Mouse (Mus musculus) lung, embryonic 16.5 days (tissue): Measurements from ENCODE around the gene Ccdc74a. TPM values are rescaled to one million over a fixed set of nuclear protein-coding genes. Genes with fewer than 3 reads are reported as not detected.

Experiments used
- ATAC-seq: fragments of 200-750 bp; cut with Nextera tagmentation; 2 replicates; pipeline ENCODE4 v1.8.0; 2017; ENCODE audit warnings: low read depth, mild to moderate bottlenecking, moderate library complexity
- H3K27ac ChIP-seq: fragments of 300-500 bp; sonication (generic); 2 replicates; pipeline ENCODE4 v1.5.1; 2014; ENCODE audit warnings: mild to moderate bottlenecking, control low read depth, low read length
- H3K27me3 ChIP-seq: fragments of 300-500 bp; sonication (generic); 2 replicates; pipeline ENCODE4 v1.6.1; 2014; ENCODE audit warnings: low read depth, low read length, mixed read lengths; ENCODE audit not compliant: control insufficient read depth, insufficient read depth
- H3K36me3 ChIP-seq: fragments of 300-500 bp; sonication (generic); 2 replicates; pipeline ENCODE4 v1.6.1; 2014; ENCODE audit warnings: low read length; ENCODE audit not compliant: control insufficient read depth, insufficient read depth
- H3K4me1 ChIP-seq: fragments of 300-500 bp; sonication (generic); replicated peaks from 2 replicates; pipeline ENCODE4 v1.6.1; 2014; ENCODE audit warnings: low read length, mixed read lengths; ENCODE audit not compliant: control insufficient read depth, insufficient read depth
- H3K4me2 ChIP-seq: fragments of 300-500 bp; sonication (generic); 2 replicates; pipeline ENCODE4 v1.6.1; 2014; ENCODE audit warnings: low read depth, low read length, control low read depth
- H3K4me3 ChIP-seq: fragments of 300-500 bp; sonication (generic); 2 replicates; pipeline ENCODE4 v1.5.1; 2014; ENCODE audit warnings: mild to moderate bottlenecking, low read length, control low read depth
- H3K9ac ChIP-seq: fragments of 300-500 bp; sonication (generic); 2 replicates; pipeline ENCODE4 v1.6.1; 2014; ENCODE audit warnings: low read length, control low read depth
- H3K9me3 ChIP-seq: fragments of 300-500 bp; sonication (generic); 2 replicates; pipeline ENCODE4 v1.6.1; 2016; ENCODE audit warnings: low read length; ENCODE audit not compliant: control insufficient read depth
- WGBS: fragments of 180-500 bp; shearing (Covaris S2); extraction: QIAGEN DNeasy Blood & Tissue Kit; methylation state at CpG from one replicate; pipeline ENCODE4 v1.1.7; 2014; 5-methylcytosine and 5-hydroxymethylcytosine counted together
- polyA plus RNA-seq: library from polyadenylated mRNA; unstranded; fragments of >200 nt; fragmentation: Nextera tagmentation; extraction: Ambion mirVana; gene quantifications from 2 replicates; pipeline ENCODE4 v1.2.1, GENCODE M21; 2015

Ccdc74a gene
- polyA plus RNA-seq, 1 experiment from 2014 or later = 9.1 TPM

DNA sequence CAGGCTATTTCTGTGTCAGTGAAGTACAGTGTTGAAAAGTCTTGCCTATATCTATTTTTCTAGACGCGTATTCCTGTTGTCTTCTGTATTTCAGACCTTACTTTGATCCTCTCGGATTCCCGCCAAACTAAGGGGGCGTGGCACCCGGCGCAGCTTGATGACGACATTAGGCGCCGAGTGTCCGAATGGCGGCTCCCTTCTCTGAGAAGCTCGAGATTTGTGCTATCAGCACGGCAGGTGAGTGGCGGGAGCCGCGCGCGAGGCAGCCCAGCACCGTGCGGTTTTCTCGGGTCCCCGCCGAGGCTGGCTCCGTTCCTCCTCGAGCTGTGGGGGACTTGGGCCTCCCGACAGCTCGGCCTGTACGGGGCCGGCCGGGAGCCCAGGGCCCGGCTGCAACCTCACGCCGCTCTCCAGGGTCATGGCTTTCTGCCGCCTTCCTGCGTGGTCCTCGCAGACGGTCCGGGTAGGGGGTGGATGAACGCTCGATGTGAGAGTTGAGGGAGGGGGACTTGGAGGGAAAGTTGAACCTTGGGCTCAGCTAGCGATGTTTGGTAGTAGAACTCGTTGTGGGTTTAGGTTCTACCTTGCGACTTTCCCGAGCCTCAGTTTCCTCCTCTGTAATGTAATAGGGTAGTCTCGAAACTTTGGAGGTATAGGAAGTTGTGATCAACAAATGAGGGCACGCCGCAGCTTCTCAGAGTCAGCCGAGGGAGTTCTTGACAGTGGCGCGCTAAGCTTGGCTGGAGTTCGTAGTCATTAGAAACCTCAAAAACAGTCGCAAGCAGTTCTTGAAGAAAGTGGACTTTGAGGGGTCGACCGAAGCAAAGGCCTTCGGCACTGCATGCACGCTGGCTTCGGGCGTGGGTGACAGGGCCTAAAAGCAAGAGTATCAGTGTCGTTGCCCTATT is 26.8 kb upstream of the Ccdc74a start, which contains the start of gene Smpd4:
TSS of gene Smpd4 (plus strand) at position 157 of the 908 bp plus-strand sequence.
- H3K36me3 ChIP-seq = peaks cover 2% of the 10 kb centered on the region; the same call in 1 of the 2 replicates
- peak within 1 kb of the TSS; percentile 25 for H3K27ac ChIP-seq
- no peaks in the 10 kb centered on the region for H3K27me3 ChIP-seq
- 2% methylated on average over 60 of the region's 60 CpGs for WGBS
- peak within 1 kb of the TSS; percentile 100 for H3K4me3 ChIP-seq
- peaks cover 10% of the 10 kb centered on the region for H3K4me1 ChIP-seq
- ATAC-seq = peak; percentile 80
- peak within 1 kb of the TSS; percentile 97 for H3K9ac ChIP-seq
- peak within 1 kb of the TSS; percentile 90 for H3K4me2 ChIP-seq
- H3K9me3 ChIP-seq = no peaks in the 10 kb centered on the region

DNA sequence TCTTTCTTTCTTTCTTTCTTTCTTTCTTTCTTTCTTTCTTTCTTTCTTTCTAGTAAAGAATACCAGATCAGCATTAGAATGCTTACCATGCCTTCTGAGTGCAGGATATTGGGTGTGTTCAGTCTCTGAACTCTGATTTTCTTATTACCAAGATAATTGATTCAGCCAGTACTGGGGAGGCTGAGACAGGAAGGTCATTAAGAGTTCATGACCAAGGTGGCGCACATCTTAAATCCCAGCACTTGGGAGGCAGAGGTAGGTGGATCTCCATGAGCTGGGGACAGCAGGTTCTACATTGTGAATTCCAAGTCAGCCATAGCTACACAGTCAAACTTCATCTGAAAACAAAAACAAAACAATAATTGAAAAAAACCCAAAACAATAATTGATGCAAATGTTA is 24.3 kb upstream of the Ccdc74a start:
- Histone ChIP-seq H3K27me3 (no peaks in the 10 kb centered on the region), H3K4me2 (no peak overlapping the region), H3K4me1 (peaks cover 10% of the 10 kb centered on the region), H3K4me3 (no peak overlapping the region), H3K36me3 (peaks cover 14% of the 10 kb centered on the region), H3K9ac (no peak overlapping the region), H3K27ac (no peak overlapping the region), H3K9me3 (no peaks in the 10 kb centered on the region)
- no peak for ATAC-seq
- WGBS = 81% methylated on average over 1 of the region's 1 CpGs

DNA sequence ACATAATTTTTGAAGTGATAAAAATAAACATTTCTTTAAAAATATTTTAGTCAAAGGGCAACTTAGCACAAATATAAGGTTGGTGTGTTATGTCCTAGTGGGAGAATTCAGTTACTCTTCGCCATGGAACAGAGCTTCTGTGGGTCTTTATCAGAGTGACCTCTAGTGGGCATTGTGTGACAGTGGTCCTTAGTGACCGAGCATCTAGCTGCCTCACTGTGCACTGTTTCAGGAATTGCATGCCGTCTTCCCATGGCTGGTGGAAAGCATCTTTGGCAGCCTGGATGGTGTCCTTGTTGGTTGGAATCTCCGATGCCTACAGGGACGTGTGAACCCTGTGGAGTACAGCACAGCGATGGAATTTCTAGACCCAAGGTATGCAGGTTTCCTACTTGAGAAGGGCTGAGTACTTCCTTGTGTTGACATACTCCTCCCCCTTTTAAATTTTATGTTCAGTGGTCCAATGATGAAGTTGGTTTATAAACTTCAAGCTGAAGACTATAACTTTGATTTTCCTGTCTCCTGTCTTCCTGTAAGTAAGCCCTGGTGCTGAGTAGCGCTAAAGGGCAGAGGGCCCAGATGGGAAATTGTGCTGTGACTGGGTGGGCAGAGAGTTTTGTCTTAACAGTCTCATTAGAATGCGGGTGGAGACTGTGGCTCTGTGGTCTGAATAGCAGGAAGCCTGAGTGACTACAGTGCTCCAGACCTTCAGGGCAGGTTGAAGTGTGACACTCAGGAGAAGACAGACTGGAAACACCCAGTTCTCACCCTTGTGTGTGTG is 20.6 kb upstream of the Ccdc74a start:
- Histone ChIP-seq H3K27me3 (no peaks in the 10 kb centered on the region), H3K4me2 (no peak overlapping the region), H3K4me3 (no peak overlapping the region), H3K36me3 (peaks cover 28% of the 10 kb centered on the region), H3K9ac (no peak overlapping the region), H3K9me3 (no peaks in the 10 kb centered on the region), H3K27ac (peak overlapping the region; percentile 48), H3K4me1 (peaks cover under 1% of the 10 kb centered on the region; the same call in 1 of the 2 replicates)
- peak; percentile 87 for ATAC-seq
- WGBS = 50% methylated on average over 8 of the region's 8 CpGs

DNA sequence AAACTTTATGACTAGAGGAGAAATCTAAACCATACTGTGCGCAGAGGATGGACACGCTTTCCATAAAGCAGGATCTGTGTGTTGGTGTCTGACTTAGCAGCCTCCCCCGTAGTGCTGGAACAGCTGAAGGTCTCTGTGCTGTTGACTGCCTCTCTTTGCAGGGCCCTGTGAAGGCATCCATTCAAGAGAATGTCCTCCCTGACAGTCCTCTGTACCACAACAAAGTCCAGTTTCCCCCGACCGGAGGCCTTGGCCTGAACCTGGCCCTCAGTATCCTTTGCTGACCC is 20.1 kb upstream of the Ccdc74a start:
- no peak; the same call in 1 of the 2 replicates for ATAC-seq
- no peak overlapping the region for H3K9ac ChIP-seq
- no peak overlapping the region for H3K4me3 ChIP-seq
- H3K27ac ChIP-seq = peak overlapping the region; percentile 48
- H3K4me2 ChIP-seq = no peak overlapping the region
- no peaks in the 10 kb centered on the region for H3K9me3 ChIP-seq
- 90% methylated on average over 5 of the region's 5 CpGs for WGBS
- H3K27me3 ChIP-seq = no peaks in the 10 kb centered on the region
- peaks cover 31% of the 10 kb centered on the region for H3K36me3 ChIP-seq
- no peaks in the 10 kb centered on the region for H3K4me1 ChIP-seq

DNA sequence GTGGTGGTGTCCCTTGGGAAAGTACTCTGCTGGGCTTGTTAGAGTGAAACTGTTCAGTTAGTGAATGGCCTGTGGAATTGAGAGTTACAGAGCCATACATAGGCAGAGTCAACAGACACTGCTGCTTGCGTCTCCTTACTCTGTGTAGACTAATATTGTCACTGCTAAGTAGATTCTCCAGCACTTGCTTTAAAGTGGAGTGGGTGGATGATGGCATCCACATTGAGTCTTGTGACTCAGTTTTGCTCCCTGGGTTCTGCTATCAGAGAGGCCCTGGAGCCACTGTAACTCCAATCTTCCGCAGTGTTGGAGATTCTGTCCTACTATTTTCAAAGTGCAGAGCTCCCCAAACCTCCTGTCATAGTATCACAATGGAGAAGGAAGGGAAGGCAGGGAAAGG is 13.7 kb upstream of the Ccdc74a start:
- peaks cover 21% of the 10 kb centered on the region for H3K36me3 ChIP-seq
- WGBS = 100% methylated on average over 2 of the region's 2 CpGs

DNA sequence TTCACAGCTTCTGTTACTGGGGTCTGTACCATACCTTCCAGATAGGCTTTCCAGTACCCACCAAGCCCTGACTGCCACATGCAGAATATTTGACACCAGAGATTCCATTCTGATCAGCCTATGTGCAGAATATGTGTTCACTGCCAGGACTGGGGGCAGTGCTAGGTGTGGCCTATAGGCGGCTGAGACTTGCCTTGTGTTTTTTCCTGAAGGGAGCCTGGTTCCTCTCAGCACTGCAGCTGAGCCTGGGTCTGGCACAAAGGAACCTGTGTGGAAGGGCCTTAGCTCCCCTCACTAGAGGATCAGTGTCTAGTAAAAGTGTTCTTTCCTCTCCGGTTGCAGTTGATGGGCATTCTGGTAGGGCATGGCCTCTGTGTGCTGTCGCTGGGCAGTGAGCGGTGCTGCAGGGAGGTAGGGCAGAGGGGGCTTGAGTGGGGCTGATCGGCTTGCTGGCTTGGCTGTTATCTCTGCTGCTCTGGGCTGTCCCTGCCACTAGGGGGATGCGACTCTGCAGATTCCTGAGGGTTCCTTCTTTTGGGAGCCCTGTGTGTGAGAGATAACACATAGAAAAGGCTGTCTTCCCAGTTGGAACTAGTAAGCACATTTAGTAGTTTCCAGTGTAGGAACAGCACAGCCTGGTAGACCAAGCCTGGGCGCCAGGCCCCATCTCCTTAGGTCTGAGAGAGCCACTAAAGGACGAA is 12.6 kb upstream of the Ccdc74a start:
- H3K27ac ChIP-seq = no peak overlapping the region
- no peak for ATAC-seq
- no peaks in the 10 kb centered on the region for H3K9me3 ChIP-seq
- WGBS = 69% methylated on average over 8 of the region's 8 CpGs
- H3K36me3 ChIP-seq = peaks cover 30% of the 10 kb centered on the region
- no peaks in the 10 kb centered on the region for H3K27me3 ChIP-seq
- no peaks in the 10 kb centered on the region for H3K4me1 ChIP-seq
- H3K9ac ChIP-seq = no peak overlapping the region
- H3K4me3 ChIP-seq = no peak overlapping the region
- H3K4me2 ChIP-seq = no peak overlapping the region

More for the DNA sequence above, 13.7 kb upstream of the Ccdc74a start:
- Histone ChIP-seq H3K9ac (no peak overlapping the region), H3K4me3 (no peak overlapping the region), H3K27me3 (no peaks in the 10 kb centered on the region), H3K4me2 (no peak overlapping the region), H3K4me1 (no peaks in the 10 kb centered on the region), H3K9me3 (no peaks in the 10 kb centered on the region), H3K27ac (no peak overlapping the region)
- ATAC-seq = no peak

DNA sequence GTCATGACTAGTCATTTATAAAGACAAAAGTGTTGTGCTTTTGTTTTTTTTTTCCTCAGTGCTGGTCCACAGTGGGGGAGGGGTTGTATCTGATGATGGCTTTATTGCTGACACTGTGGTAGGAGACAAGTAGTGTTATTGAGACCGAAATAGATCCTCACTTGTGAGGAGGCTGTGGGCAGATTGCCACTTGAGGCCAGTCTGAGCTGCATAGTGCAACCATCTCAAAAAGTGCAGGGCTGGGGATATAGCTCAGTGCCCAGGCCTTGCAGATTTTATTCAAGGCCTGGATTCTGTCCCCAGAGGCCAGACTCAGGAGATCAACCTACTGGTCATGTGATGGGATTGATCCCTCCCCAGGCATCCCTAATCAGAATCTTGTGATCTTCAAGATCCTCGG is 9.4 kb upstream of the Ccdc74a start:
- 87% methylated on average over 2 of the region's 2 CpGs for WGBS
- H3K27ac ChIP-seq = no peak overlapping the region
- H3K9ac ChIP-seq = no peak overlapping the region
- no peaks in the 10 kb centered on the region for H3K9me3 ChIP-seq
- H3K4me3 ChIP-seq = no peak overlapping the region
- H3K4me2 ChIP-seq = no peak overlapping the region
- no peaks in the 10 kb centered on the region for H3K27me3 ChIP-seq
- H3K4me1 ChIP-seq = no peaks in the 10 kb centered on the region
- peaks cover 45% of the 10 kb centered on the region for H3K36me3 ChIP-seq
- no peak for ATAC-seq

DNA sequence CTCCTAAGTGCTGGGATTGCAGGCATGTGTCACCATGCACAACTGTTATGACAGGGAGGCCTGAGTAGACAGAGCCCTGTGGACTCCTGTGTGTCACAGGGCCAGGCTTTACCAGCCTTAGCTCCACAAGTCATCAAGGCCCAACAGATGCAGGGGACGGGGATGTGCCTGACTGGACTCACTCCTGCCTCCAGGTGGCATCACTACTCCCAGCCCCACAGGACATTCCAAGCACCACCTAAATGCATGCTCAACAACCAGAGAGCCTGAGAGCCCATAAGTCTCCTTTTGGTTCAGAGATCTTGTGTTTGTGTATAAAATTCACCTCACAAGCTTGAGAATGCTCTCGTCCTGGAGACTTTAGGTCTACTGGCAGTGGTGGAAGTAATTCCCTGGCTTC is 8.7 kb upstream of the Ccdc74a start:
- WGBS = 74% methylated on average over 2 of the region's 2 CpGs
- ATAC-seq = no peak
- H3K4me2 ChIP-seq = no peak overlapping the region
- no peaks in the 10 kb centered on the region for H3K9me3 ChIP-seq
- H3K9ac ChIP-seq = no peak overlapping the region
- no peaks in the 10 kb centered on the region for H3K27me3 ChIP-seq
- H3K36me3 ChIP-seq = peaks cover 51% of the 10 kb centered on the region
- no peaks in the 10 kb centered on the region for H3K4me1 ChIP-seq
- H3K4me3 ChIP-seq = no peak overlapping the region
- no peak overlapping the region for H3K27ac ChIP-seq
